Mouse (Mus musculus): ENCODE measurements around the gene Fndc8. TPM values are rescaled to one million over a fixed set of nuclear protein-coding genes. Genes with fewer than 3 reads are reported as not detected.

Fndc8 gene
- polyA plus RNA-seq, 1 experiment from 2014 or later: 0.24 TPM

DNA sequence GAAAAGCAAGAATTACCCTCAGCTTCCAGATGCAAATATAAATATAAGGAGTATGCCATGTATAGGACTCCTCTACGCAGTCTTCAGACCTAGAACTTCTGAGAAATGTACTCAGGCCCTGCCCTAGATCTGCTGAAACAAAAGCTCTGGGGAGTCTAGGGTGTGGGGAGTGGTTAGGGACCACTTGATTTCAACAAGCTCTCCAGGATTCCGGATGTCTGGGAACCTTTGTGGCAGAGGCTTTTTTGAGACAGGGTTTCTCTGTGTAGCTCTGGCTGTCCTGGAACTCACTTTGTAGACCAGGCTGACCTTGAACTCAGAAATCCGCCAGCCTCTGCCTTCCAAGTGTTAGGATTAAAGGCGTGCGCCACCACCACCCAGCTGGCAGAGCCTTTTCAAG lies 13.9 kb downstream of the Fndc8 start:
- WGBS: 79% methylated on average over 5 of the region's 5 CpGs
- H3K27ac ChIP-seq (ENCODE audit: low read length): no peak overlapping the region
- no peak for ATAC-seq
- no peak for DNase-seq (ENCODE audit: low spot score)
- H3K4me2 ChIP-seq (replicated peaks; ENCODE audit: low read depth, low read length): no peak overlapping the region
- no peak overlapping the region for H3K9ac ChIP-seq (replicated peaks; ENCODE audit: low read depth)
- peaks cover 5% of the 10 kb centered on the region for H3K36me3 ChIP-seq (ENCODE audit: insufficient read depth, low read length)
- H3K27me3 ChIP-seq (replicated peaks; ENCODE audit: insufficient read depth, low read length): no peaks in the 10 kb centered on the region
- H3K4me1 ChIP-seq (ENCODE audit: insufficient read depth, low read depth, low read length): peaks cover 6% of the 10 kb centered on the region; the same call in 1 of the 2 replicates
- H3K4me3 ChIP-seq (ENCODE audit: low read depth, low read length): no peak overlapping the region
- no peaks in the 10 kb centered on the region for H3K9me3 ChIP-seq (ENCODE audit: low read length)
- TF ChIP-seq CTCF (IDR thresholded peaks at IDR 0.05): no peak
- TF ChIP-seq EP300 (IDR thresholded peaks at IDR 0.05): no peak

DNA sequence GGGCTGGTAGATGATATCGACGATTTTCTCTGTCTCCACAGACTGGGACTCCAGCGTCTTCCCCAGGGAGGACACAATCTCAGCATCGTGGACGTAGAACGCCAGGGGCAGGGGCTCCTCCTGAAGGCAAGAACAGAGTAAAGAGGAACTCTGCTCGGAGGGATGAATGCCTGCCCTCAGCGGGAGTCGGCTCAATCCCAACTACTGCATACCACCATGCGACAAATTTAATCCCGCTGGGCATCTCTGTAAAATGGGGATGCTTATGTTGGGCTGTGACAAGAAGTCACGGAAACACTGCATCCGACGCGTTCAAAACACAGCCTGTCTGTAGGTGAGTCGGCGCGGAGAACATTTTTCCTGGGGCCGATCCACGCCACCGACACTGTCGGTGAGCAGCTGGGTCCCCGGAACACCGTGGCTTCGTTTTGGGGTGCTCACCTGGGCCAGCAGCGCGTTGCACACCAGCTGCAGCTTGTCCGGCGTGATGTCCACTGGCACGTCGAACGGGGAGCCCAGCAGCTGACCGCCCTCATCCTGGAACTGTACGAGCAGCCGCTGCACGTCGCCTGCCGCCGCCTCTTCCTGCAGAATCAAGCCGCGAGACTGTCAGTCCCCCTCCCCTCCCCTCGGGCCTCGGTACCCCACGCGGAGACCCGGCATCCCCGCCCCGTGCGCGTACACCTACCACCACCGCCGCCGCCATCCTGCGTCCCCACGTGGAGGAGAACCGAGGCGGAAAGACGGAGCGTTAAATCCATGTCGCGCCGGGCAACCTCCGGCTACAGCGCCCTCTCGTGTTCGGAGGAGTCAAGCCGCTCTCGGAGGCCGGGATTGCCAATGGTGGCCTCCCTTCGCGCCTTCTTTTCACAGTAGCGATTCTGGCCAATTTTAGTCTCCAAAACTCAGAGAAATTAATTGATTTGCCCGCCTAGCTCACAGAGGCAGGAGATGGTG lies 16.0 kb downstream of the Fndc8 start, which contains the start of gene Nle1:
Gene Nle1 (minus strand): TSS at position 761 of the 957 bp plus-strand sequence.
- Histone ChIP-seq H3K4me3 (ENCODE audit: low read depth, low read length) (peak within 1 kb of the TSS; percentile 64), H3K9ac (replicated peaks; ENCODE audit: low read depth) (peak within 1 kb of the TSS; percentile 65), H3K4me1 (ENCODE audit: insufficient read depth, low read depth, low read length) (peaks cover 6% of the 10 kb centered on the region; the same call in 1 of the 2 replicates), H3K27ac (ENCODE audit: low read length) (no peak within 1 kb of the TSS), H3K36me3 (ENCODE audit: insufficient read depth, low read length) (peaks cover 2% of the 10 kb centered on the region), H3K9me3 (ENCODE audit: low read length) (no peaks in the 10 kb centered on the region), H3K4me2 (replicated peaks; ENCODE audit: low read depth, low read length) (peak within 1 kb of the TSS; percentile 83), H3K27me3 (replicated peaks; ENCODE audit: insufficient read depth, low read length) (no peaks in the 10 kb centered on the region)
- TF ChIP-seq EP300 (IDR thresholded peaks at IDR 0.05) (no peak), CTCF (IDR thresholded peaks at IDR 0.05) (peak; percentile 96)
- peak; percentile 94 for DNase-seq (ENCODE audit: low spot score)
- ATAC-seq: peak; percentile 87
- WGBS: 1% methylated on average over 72 of the region's 73 CpGs

DNA sequence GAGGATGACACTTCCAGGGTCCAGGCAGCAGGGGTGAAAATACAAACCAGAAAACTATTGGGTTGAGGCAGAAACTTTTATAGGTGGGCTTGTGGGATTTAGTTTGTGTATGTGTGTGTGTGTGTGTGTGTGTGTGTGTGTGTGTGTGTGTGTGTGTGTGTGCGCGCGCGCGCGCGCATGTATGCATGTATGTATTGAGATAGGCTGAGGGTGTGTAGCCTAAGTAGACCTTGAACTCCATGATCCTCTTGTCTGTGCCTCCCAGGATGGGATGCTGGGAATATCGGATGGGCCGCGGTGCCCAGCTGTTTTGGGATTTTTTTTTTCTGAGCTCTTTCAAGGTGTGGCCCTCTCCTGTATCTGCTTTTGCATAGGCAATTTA lies 16.7 kb downstream of the Fndc8 start:
- no peak overlapping the region for H3K4me3 ChIP-seq (ENCODE audit: low read depth, low read length)
- 55% methylated on average over 10 of the region's 10 CpGs for WGBS
- no peaks in the 10 kb centered on the region for H3K27me3 ChIP-seq (replicated peaks; ENCODE audit: insufficient read depth, low read length)
- peak overlapping the region; percentile 83 for H3K4me2 ChIP-seq (replicated peaks; ENCODE audit: low read depth, low read length)
- peaks cover 6% of the 10 kb centered on the region; the same call in 1 of the 2 replicates for H3K4me1 ChIP-seq (ENCODE audit: insufficient read depth, low read depth, low read length)
- no peak for ATAC-seq
- H3K9ac ChIP-seq (replicated peaks; ENCODE audit: low read depth): no peak overlapping the region
- no peaks in the 10 kb centered on the region for H3K9me3 ChIP-seq (ENCODE audit: low read length)
- H3K27ac ChIP-seq (ENCODE audit: low read length): no peak overlapping the region
- no peak for DNase-seq (ENCODE audit: low spot score)
- H3K36me3 ChIP-seq (ENCODE audit: insufficient read depth, low read length): no peaks in the 10 kb centered on the region; the same call in 1 of the 2 replicates
- TF ChIP-seq EP300 (IDR thresholded peaks at IDR 0.05) (no peak), CTCF (IDR thresholded peaks at IDR 0.05) (no peak)

DNA sequence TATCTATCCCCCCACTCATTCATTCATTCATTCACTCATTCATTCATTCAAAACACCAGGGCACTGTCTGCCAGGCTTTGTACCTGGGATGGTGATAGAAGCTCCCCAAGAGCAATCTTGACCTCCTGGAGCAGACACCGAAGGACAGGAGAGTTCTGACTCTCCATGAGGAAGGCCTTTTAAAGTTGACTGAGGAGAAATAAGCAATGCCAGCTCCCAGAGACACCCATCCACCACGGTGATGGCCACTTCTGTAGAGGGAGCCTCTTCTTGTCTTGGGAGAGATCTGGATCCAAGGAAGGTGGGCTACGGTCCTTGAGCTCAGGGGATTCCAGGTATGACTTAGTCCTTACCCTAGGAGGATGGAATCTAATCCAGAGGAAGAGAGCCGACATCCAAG lies 18.3 kb downstream of the Fndc8 start, which contains the start of gene Unc45b:
Gene Unc45b (plus strand): TSS at position 301 of the 400 bp plus-strand sequence.
- H3K4me2 ChIP-seq (replicated peaks; ENCODE audit: low read depth, low read length): no peak within 1 kb of the TSS
- H3K36me3 ChIP-seq (ENCODE audit: insufficient read depth, low read length): no peaks in the 10 kb centered on the region
- H3K9ac ChIP-seq (replicated peaks; ENCODE audit: low read depth): no peak within 1 kb of the TSS
- ATAC-seq (no peak), DNase-seq (ENCODE audit: low spot score) (no peak)
- H3K27me3 ChIP-seq (replicated peaks; ENCODE audit: insufficient read depth, low read length): no peaks in the 10 kb centered on the region
- TF ChIP-seq CTCF (IDR thresholded peaks at IDR 0.05) (no peak), EP300 (IDR thresholded peaks at IDR 0.05) (no peak)
- no peaks in the 10 kb centered on the region for H3K9me3 ChIP-seq (ENCODE audit: low read length)
- H3K27ac ChIP-seq (ENCODE audit: low read length): no peak within 1 kb of the TSS
- no peak within 1 kb of the TSS for H3K4me3 ChIP-seq (ENCODE audit: low read depth, low read length)
- H3K4me1 ChIP-seq (ENCODE audit: insufficient read depth, low read depth, low read length): peaks cover 6% of the 10 kb centered on the region; the same call in 1 of the 2 replicates
- 79% methylated on average over 4 of the region's 4 CpGs for WGBS

DNA sequence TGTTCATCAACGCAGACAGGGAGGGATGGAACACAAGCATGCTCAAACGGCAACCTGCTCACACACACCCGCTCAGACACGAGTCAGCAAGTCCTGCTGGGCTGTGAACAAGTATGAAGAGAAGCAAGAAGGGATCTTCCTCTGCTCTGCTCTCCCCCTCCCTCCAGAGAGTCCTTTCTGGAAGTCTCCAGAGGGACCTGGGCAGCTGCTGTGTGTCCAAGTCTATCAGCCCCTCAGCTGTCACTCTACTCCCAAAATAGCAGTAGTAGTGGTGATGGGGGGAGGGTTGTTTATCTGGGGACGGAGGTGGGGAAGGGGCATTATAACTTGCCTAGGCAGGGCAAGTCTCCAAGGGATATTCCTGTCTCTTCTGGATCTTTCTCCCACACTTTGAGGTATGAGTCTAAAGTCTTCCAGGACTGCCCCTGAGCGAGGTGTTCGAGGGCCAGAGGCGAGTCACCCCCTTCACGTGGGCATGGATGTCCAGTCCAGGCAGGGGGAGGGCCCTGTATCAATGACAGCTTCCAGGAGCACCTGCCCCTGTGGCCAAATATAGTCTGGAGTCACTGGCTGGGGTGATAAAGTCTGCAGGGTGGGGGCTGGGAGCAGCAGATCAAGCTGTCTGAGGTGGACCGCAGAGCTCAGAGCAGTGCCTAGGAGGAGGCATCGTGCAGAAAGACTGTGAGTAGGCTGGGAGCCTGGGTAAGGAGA lies 18.9 kb downstream of the Fndc8 start:
- Histone ChIP-seq H3K4me1 (ENCODE audit: insufficient read depth, low read depth, low read length) (peaks cover 6% of the 10 kb centered on the region; the same call in 1 of the 2 replicates), H3K9ac (replicated peaks; ENCODE audit: low read depth) (no peak overlapping the region), H3K36me3 (ENCODE audit: insufficient read depth, low read length) (no peaks in the 10 kb centered on the region), H3K27ac (ENCODE audit: low read length) (no peak overlapping the region), H3K9me3 (ENCODE audit: low read length) (no peaks in the 10 kb centered on the region), H3K4me2 (replicated peaks; ENCODE audit: low read depth, low read length) (no peak overlapping the region), H3K27me3 (replicated peaks; ENCODE audit: insufficient read depth, low read length) (no peaks in the 10 kb centered on the region), H3K4me3 (ENCODE audit: low read depth, low read length) (no peak overlapping the region)
- no peak for DNase-seq (ENCODE audit: low spot score)
- no peak for ATAC-seq
- 65% methylated on average over 11 of the region's 11 CpGs for WGBS
- TF ChIP-seq EP300 (IDR thresholded peaks at IDR 0.05): no peak
- no peak for TF ChIP-seq CTCF (IDR thresholded peaks at IDR 0.05)

All from lung, postnatal 0 days (tissue).